Mouse (Mus musculus) lung, postnatal 0 days (tissue): ENCODE data around the gene Olfr223.

ENCODE experiments used
- CTCF ChIP-seq: IDR thresholded peaks from 2 replicates; pipeline ENCODE4 v1.5.1; 2016; ENCODE audit warnings: antibody characterized with exemption, mild to moderate bottlenecking
- EP300 ChIP-seq: IDR thresholded peaks from 2 replicates; pipeline ENCODE4 v1.6.1; 2016; ENCODE audit warnings: antibody characterized with exemption, mild to moderate bottlenecking, control low read depth

DNA sequence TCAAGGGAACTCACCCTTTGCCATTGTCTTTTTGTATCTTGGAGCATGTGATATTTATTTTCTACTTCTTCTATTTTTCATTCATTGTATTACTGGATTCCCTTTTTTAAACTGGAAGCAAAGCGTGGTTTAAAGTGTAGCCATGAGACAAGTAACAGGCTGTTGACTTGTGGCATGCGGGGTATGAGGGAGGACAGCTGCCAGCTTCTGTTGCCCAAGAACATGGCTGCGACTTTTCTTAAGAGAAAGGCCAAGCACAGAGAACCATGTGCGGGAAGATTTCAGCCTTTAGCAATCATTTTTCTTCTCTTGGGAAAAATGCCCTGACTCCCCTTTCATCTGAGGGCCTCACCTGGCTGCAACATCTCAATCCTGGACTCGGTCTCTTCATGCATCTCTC, 18.6 kb upstream of the Olfr223 start:
- TF ChIP-seq CTCF (no peak), EP300 (no peak)
